Mouse (Mus musculus) spleen, adult 2 months (tissue): ENCODE measurements around the gene Best3.

ENCODE experiments used
- CTCF ChIP-seq: fragments of 200-500 bp; IDR thresholded peaks from 2 replicates; pipeline ENCODE4 v1.5.1; 2011; ENCODE audit warnings: mild to moderate bottlenecking, inconsistent platforms; ENCODE audit not compliant: insufficient read depth, insufficient read length, insufficient replicate concordance; ENCODE audit errors: extremely low read depth
- POLR2A ChIP-seq: fragments of 200-500 bp; IDR thresholded peaks from 2 replicates; pipeline ENCODE4 v1.6.1; 2011; ENCODE audit warnings: low read depth, low read length, inconsistent platforms

- TF ChIP-seq CTCF (no peak), POLR2A (no peak)
Observed at GRCm38 (mm10) chr10:117045175-117046056, 59.3 kb downstream of the Best3 start, which contains the start of gene Lrrc10.
